Mouse (Mus musculus) liver, embryonic 11.5 days (tissue): ENCODE measurements around the gene Rgs9. TPM values are rescaled to one million over a fixed set of nuclear protein-coding genes. Genes with fewer than 3 reads are reported as not detected.
"Not testable (repeated sequence)": the region's sequence is repeated elsewhere in the genome, so short reads cannot be mapped to it uniquely, and the experiment has no call there.

Experiments
- ATAC-seq: fragments of 200-750 bp; cut with Nextera tagmentation; replicated peaks from 2 replicates; pipeline ENCODE4 v1.8.0; 2017; ENCODE audit warnings: moderate number of reproducible peaks, mild to moderate bottlenecking, moderate TSS enrichment, moderate library complexity; ENCODE audit not compliant: low FRiP score
- DNase-seq: peaks from one replicate; pipeline ENCODE4 v3.0.0-alpha.2; 2017; ENCODE audit warnings: low spot score
- H3K27ac ChIP-seq: fragments of 300-500 bp; sonication (generic); 2 replicates; pipeline ENCODE4 v1.5.1; 2014; ENCODE audit warnings: mild to moderate bottlenecking, low read depth, low read length, control low read depth
- H3K27me3 ChIP-seq: fragments of 300-500 bp; sonication (generic); replicated peaks from 2 replicates; pipeline ENCODE4 v1.6.1; 2014; ENCODE audit warnings: low read length, mixed read lengths; ENCODE audit not compliant: control insufficient read depth, insufficient read depth
- H3K36me3 ChIP-seq: fragments of 300-500 bp; sonication (generic); 2 replicates; pipeline ENCODE4 v1.6.1; 2014; ENCODE audit warnings: mild to moderate bottlenecking, low read length, moderate library complexity, mixed read lengths; ENCODE audit not compliant: control insufficient read depth, insufficient read depth
- H3K4me1 ChIP-seq: fragments of 300-500 bp; sonication (generic); replicated peaks from 2 replicates; pipeline ENCODE4 v1.6.1; 2014; ENCODE audit warnings: low read length, mixed read lengths; ENCODE audit not compliant: control insufficient read depth, insufficient read depth
- H3K4me2 ChIP-seq: fragments of 300-500 bp; sonication (generic); 2 replicates; pipeline ENCODE4 v1.6.1; 2014; ENCODE audit warnings: mild to moderate bottlenecking, control low read depth, moderate library complexity
- H3K4me3 ChIP-seq: fragments of 300-500 bp; sonication (generic); 2 replicates; pipeline ENCODE4 v1.5.1; 2014; ENCODE audit warnings: low read depth, low read length, control low read depth
- H3K9ac ChIP-seq: fragments of 300-500 bp; sonication (generic); 2 replicates; pipeline ENCODE4 v1.6.1; 2014; ENCODE audit warnings: low read depth, low read length, control low read depth
- H3K9me3 ChIP-seq: fragments of 300-500 bp; sonication (generic); 2 replicates; pipeline ENCODE4 v1.6.1; 2016; ENCODE audit warnings: low read length, inconsistent platforms, mixed read lengths; ENCODE audit not compliant: control insufficient read depth
- whole genome bisulfite sequencing: fragments of 180-500 bp; shearing (Covaris S2); extraction: QIAGEN DNeasy Blood & Tissue Kit; methylation state at CpG from one replicate; pipeline ENCODE4 v1.1.7; 2014; 5-methylcytosine and 5-hydroxymethylcytosine counted together
- polyA plus RNA-seq: library from polyadenylated mRNA; unstranded; fragments of >200 nt; fragmentation: Nextera tagmentation; extraction: Ambion mirVana; gene quantifications from 2 replicates; pipeline ENCODE4 v1.2.1, GENCODE M21; 2014

Rgs9 gene
- polyA plus RNA-seq, result 0.18 and 0.25 TPM in 2 replicates

- Histone ChIP-seq H3K27me3 (peaks cover 12% of the 10 kb centered on the region), H3K27ac (no peak within 1 kb of the TSS), H3K4me1 (0 out of 2 replicates have a peak, but pooled peaks cover 3% of the 10 kb centered on the region), H3K9me3 (no peaks in the 10 kb centered on the region), H3K36me3 (no peaks in the 10 kb centered on the region), H3K9ac (no peak within 1 kb of the TSS; the same call in 1 of the 2 replicates), H3K4me3 (peak within 1 kb of the TSS; percentile 38), H3K4me2 (peak within 1 kb of the TSS; percentile 68)
- DNase-seq, result peak; percentile 85
- WGBS, result 8% methylated on average over 37 of the region's 37 CpGs
- ATAC-seq, result peak; percentile 98
Observed at GRCm38 (mm10) chr11:109297710-109298375, at the start of gene Rgs9. Gene Rgs9, minus strand, starts transcription at chr11:109298129.

- peaks cover 24% of the 10 kb centered on the region for H3K4me1 ChIP-seq
- no peaks in the 10 kb centered on the region for H3K27me3 ChIP-seq
- WGBS, result 27% methylated on average over 10 of the region's 10 CpGs
- peak overlapping the region; percentile 42; the same call in 1 of the 2 replicates for H3K27ac ChIP-seq
- H3K9ac ChIP-seq, result no peak overlapping the region
- no peaks in the 10 kb centered on the region for H3K9me3 ChIP-seq
- H3K4me3 ChIP-seq, result no peak overlapping the region
- H3K4me2 ChIP-seq, result no peak overlapping the region
- ATAC-seq (peak; percentile 65), DNase-seq (no peak)
- no peaks in the 10 kb centered on the region for H3K36me3 ChIP-seq
Observed at GRCm38 (mm10) chr11:109347242-109347959, 49.5 kb upstream of the Rgs9 start.

DNA sequence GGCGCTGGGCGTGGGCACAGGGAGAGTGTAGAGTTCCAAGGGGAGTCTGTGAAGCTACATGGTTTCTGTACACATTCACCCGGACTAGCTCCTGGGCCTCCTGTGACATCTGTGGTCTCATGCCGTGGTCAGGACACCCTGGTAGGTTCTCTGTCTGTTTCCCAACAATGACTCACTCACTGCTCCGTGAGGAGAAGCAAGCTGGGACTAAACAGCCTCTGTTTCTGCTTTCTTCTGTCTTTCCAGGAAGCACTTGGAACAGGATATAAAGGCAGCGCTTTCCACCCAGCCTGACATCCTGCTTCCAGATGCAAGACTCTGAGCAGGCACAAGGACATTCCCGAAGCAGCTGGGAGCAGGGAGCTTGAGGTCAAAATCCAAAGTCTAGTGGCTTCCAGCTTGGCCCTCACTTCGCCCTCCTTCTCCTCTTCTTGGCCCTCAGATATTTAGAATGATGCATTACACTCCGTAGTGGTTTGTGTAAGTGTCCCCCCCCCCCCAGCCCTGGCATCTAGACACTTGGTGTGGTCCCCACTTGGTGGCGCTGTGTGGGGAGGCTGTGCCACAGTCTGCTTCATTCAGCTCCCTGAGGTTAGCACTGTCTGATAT is 46.2 kb upstream of the Rgs9 start:
- DNase-seq, result no peak
- H3K4me3 ChIP-seq, result no peak overlapping the region
- H3K4me2 ChIP-seq, result no peak overlapping the region
- no peak overlapping the region for H3K27ac ChIP-seq
- no peak overlapping the region for H3K9ac ChIP-seq
- WGBS, result 32% methylated on average over 10 of the region's 10 CpGs
- H3K27me3 ChIP-seq, result no peaks in the 10 kb centered on the region
- no peak for ATAC-seq
- H3K36me3 ChIP-seq, result no peaks in the 10 kb centered on the region
- peaks cover 14% of the 10 kb centered on the region for H3K4me1 ChIP-seq
- H3K9me3 ChIP-seq, result no peaks in the 10 kb centered on the region

DNA sequence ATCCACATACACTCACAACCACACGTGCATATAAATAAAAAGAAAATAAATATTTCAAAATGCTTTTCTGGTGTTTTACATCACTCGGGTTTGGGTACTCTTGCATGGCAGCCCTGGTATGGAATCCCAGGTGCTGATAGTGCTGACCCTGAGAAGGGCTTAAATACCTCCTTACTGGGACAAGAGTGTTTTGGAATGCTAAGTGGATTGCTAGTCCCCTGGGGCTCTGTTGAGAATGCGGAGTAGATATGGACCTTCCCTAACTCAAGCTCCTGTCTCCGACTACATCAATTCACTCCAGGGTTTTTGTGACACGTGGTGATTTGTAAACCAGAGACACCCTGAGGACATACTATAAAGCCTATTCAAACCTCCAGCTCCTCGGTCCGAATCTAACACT is 45.6 kb upstream of the Rgs9 start:
- no peak for DNase-seq
- Histone ChIP-seq H3K27me3 (no peaks in the 10 kb centered on the region), H3K4me2 (no peak overlapping the region), H3K4me1 (peaks cover 13% of the 10 kb centered on the region; the same call in 1 of the 2 replicates), H3K9ac (no peak overlapping the region), H3K4me3 (no peak overlapping the region), H3K9me3 (no peaks in the 10 kb centered on the region), H3K27ac (no peak overlapping the region), H3K36me3 (no peaks in the 10 kb centered on the region)
- ATAC-seq, result no peak
- WGBS, result 53% methylated on average over 7 of the region's 7 CpGs

DNA sequence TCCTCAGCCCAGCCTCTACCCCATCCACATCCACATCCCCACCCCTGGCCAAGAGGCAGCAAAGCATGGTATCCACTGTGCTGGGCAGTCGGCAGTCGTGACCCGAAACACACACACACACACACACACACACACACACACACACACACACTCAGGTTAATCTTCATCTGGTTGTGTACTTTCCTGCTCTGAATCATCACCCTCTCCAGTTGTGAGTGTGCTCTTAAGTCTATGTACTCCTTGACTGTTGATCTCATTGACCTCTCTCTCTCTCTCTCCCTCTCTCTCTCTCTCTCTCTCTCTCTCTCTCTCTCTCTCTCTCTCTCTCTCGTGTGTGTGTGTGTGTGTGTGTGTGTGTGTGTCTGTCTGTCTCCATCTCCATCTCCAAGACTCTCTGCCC is 44.7 kb upstream of the Rgs9 start:
- not testable (repeated sequence) for H3K27me3 ChIP-seq
- WGBS, result 86% methylated on average over 3 of the region's 4 CpGs

GRCm38 (mm10) chr11:109340541-109340940 is 42.6 kb upstream of the Rgs9 start:
- WGBS, result 68% methylated on average over 5 of the region's 5 CpGs
- no peak for ATAC-seq
- no peaks in the 10 kb centered on the region for H3K27me3 ChIP-seq

More for the DNA sequence above, 44.7 kb upstream of the Rgs9 start:
- DNase-seq, H3K9ac ChIP-seq, H3K27ac ChIP-seq, H3K4me1 ChIP-seq, H3K9me3 ChIP-seq, H3K36me3 ChIP-seq, H3K4me3 ChIP-seq, ATAC-seq, H3K4me2 ChIP-seq: not testable (repeated sequence)

GRCm38 (mm10) chr11:109339155-109339938 is 41.4 kb upstream of the Rgs9 start:
- WGBS, result 89% methylated on average over 8 of the region's 8 CpGs
- Histone ChIP-seq H3K9me3 (no peaks in the 10 kb centered on the region), H3K27ac (no peak overlapping the region), H3K4me3 (no peak overlapping the region), H3K4me2 (no peak overlapping the region), H3K4me1 (no peaks in the 10 kb centered on the region), H3K27me3 (no peaks in the 10 kb centered on the region), H3K9ac (no peak overlapping the region), H3K36me3 (no peaks in the 10 kb centered on the region)
- DNase-seq (no peak), ATAC-seq (no peak)

More at GRCm38 (mm10) chr11:109340541-109340940, 42.6 kb upstream of the Rgs9 start:
- Histone ChIP-seq H3K4me3 (no peak overlapping the region), H3K9ac (no peak overlapping the region), H3K4me2 (no peak overlapping the region), H3K36me3 (no peaks in the 10 kb centered on the region), H3K9me3 (no peaks in the 10 kb centered on the region), H3K27ac (no peak overlapping the region), H3K4me1 (no peaks in the 10 kb centered on the region)
- DNase-seq, result no peak

DNA sequence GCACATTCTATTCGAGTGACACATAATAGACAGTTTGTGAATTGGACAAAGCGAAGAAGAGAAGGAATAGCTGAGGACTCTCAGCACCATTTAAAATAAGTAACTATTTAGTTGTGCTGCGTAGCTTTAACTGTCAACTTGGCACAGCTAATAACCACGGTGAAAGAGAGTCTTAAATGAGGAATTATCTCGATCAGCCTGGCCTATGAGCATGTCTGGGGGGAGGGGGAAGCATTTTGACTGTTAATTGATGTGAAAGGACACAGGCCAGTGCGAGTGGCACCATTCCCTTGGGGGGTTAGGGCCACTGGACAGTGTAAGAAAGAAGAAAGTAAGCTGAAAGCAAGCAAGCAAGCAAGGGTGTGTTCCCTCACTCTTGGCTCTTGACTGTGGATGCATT is 38.0 kb upstream of the Rgs9 start:
- 60% methylated on average over 6 of the region's 6 CpGs for WGBS
- no peak for DNase-seq
- Histone ChIP-seq H3K9ac (no peak overlapping the region), H3K4me1 (no peaks in the 10 kb centered on the region; the same call in 1 of the 2 replicates), H3K27me3 (no peaks in the 10 kb centered on the region), H3K27ac (no peak overlapping the region), H3K4me3 (no peak overlapping the region), H3K36me3 (no peaks in the 10 kb centered on the region), H3K4me2 (no peak overlapping the region), H3K9me3 (no peaks in the 10 kb centered on the region)
- ATAC-seq, result no peak
